Mouse (Mus musculus) thymus, adult 2 months (tissue): ENCODE results near the gene Tacc3. TPM values are rescaled to one million over a fixed set of nuclear protein-coding genes. Genes with fewer than 3 reads are reported as not detected.
A peak's percentile ranks its signal among the peaks of the same experiment; 100 is the strongest.

ENCODE experiments used
- DNase-seq: peaks from one replicate; pipeline ENCODE4 v3.0.0; 2021
- H3K27ac ChIP-seq: fragments of 200-500 bp; 2 replicates; pipeline ENCODE4 v1.5.1; 2012; ENCODE audit warnings: low read length, control low read depth; ENCODE audit not compliant: control insufficient read depth, insufficient read depth
- H3K27me3 ChIP-seq: fragments of 200-500 bp; 2 replicates; pipeline ENCODE4 v1.6.1; 2012; ENCODE audit warnings: mild to moderate bottlenecking, low read length, moderate library complexity, mixed read lengths; ENCODE audit not compliant: control insufficient read depth, insufficient read depth
- H3K36me3 ChIP-seq: fragments of 200-500 bp; 2 replicates; pipeline ENCODE4 v1.6.1; 2012; ENCODE audit warnings: mild to moderate bottlenecking, low read length, moderate library complexity; ENCODE audit not compliant: control insufficient read depth, insufficient read depth
- H3K4me1 ChIP-seq: fragments of 200-500 bp; replicated peaks from 2 replicates; pipeline ENCODE4 v1.6.1; 2012; ENCODE audit warnings: low read length; ENCODE audit not compliant: control insufficient read depth, insufficient read depth
- H3K4me3 ChIP-seq: fragments of 200-500 bp; 2 replicates; pipeline ENCODE4 v1.5.1; 2012; ENCODE audit warnings: mild to moderate bottlenecking, low read length, control low read depth, moderate library complexity; ENCODE audit not compliant: control insufficient read depth, insufficient read depth
- CTCF ChIP-seq: fragments of 200-500 bp; IDR thresholded peaks from 2 replicates; pipeline ENCODE4 v1.5.1; 2012; ENCODE audit warnings: mild to moderate bottlenecking, control low read depth, low read length, moderate library complexity, borderline replicate concordance; ENCODE audit not compliant: control insufficient read depth, poor library complexity, insufficient read depth; ENCODE audit errors: extremely low read depth
- POLR2A ChIP-seq: fragments of 200-500 bp; IDR thresholded peaks from 2 replicates; pipeline ENCODE4 v1.6.1; 2012; ENCODE audit warnings: mild to moderate bottlenecking, low read length, control low read depth, moderate library complexity; ENCODE audit not compliant: control insufficient read depth, poor library complexity, insufficient read depth; ENCODE audit errors: extremely low read depth
- WGBS: fragments of 180-500 bp; shearing (Covaris S2); methylation state at CpG from one replicate; pipeline ENCODE4 v1.1.7; 2018; 5-methylcytosine and 5-hydroxymethylcytosine counted together
- polyA plus RNA-seq: library from polyadenylated mRNA; depleted of rRNA; stranded (reverse); fragments of >200 nt; gene quantifications from 2 replicates; pipeline ENCODE4 v1.2.3, GENCODE M21; 2012

Tacc3 gene
- polyA plus RNA-seq, 1 experiment: 57.3 TPM

- no peaks in the 10 kb centered on the region for H3K4me1 ChIP-seq
- no peak overlapping the region for H3K27ac ChIP-seq
- TF ChIP-seq POLR2A: no peak
- no peak for TF ChIP-seq CTCF
- 96% methylated on average over 3 of the region's 3 CpGs for WGBS
- H3K4me3 ChIP-seq: no peak overlapping the region
- H3K27me3 ChIP-seq: no peaks in the 10 kb centered on the region
- no peak for DNase-seq
- peaks cover 33% of the 10 kb centered on the region for H3K36me3 ChIP-seq
Measured at GRCm38 (mm10) chr5:33637606-33638350, 20.1 kb upstream of the Tacc3 start.

- TF ChIP-seq POLR2A (no peak), CTCF (no peak)
- Histone ChIP-seq H3K27me3 (no peaks in the 10 kb centered on the region), H3K27ac (no peak overlapping the region), H3K4me3 (no peak overlapping the region), H3K36me3 (peaks cover 43% of the 10 kb centered on the region), H3K4me1 (no peaks in the 10 kb centered on the region)
- DNase-seq: no peak
- 90% methylated on average over 4 of the region's 4 CpGs for WGBS
Measured at GRCm38 (mm10) chr5:33638826-33639225, 19.1 kb upstream of the Tacc3 start.

GRCm38 (mm10) chr5:33640652-33641051 lies 17.3 kb upstream of the Tacc3 start:
- DNase-seq: peak; percentile 53
- Histone ChIP-seq H3K4me1 (no peaks in the 10 kb centered on the region), H3K4me3 (no peak overlapping the region), H3K36me3 (peaks cover 58% of the 10 kb centered on the region), H3K27me3 (no peaks in the 10 kb centered on the region), H3K27ac (no peak overlapping the region)
- TF ChIP-seq POLR2A (no peak), CTCF (no peak)
- 44% methylated on average over 3 of the region's 3 CpGs for WGBS

GRCm38 (mm10) chr5:33651017-33651416 lies 6.9 kb upstream of the Tacc3 start:
- Histone ChIP-seq H3K27me3 (no peaks in the 10 kb centered on the region), H3K4me1 (peaks cover 3% of the 10 kb centered on the region), H3K4me3 (no peak overlapping the region; the same call in 1 of the 2 replicates), H3K27ac (no peak overlapping the region), H3K36me3 (peaks cover 22% of the 10 kb centered on the region)
- DNase-seq: no peak
- WGBS: 18% methylated on average over 2 of the region's 2 CpGs
- TF ChIP-seq CTCF (no peak), POLR2A (no peak)

GRCm38 (mm10) chr5:33651541-33651920 lies 6.4 kb upstream of the Tacc3 start:
- H3K27ac ChIP-seq: peak overlapping the region; percentile 44
- 0% methylated on average over 11 of the region's 11 CpGs for WGBS
- TF ChIP-seq CTCF (no peak), POLR2A (no peak)
- peak overlapping the region; percentile 90 for H3K4me3 ChIP-seq
- H3K27me3 ChIP-seq: no peaks in the 10 kb centered on the region
- DNase-seq: no peak
- H3K36me3 ChIP-seq: peaks cover 17% of the 10 kb centered on the region
- peaks cover 3% of the 10 kb centered on the region for H3K4me1 ChIP-seq

GRCm38 (mm10) chr5:33651921-33652782 lies 5.8 kb upstream of the Tacc3 start, which contains the start of gene Slbp:
TSS of gene Slbp (minus strand) at chr5:33652574.
- WGBS: under 1% methylated on average over 82 of the region's 82 CpGs
- peak within 1 kb of the TSS; percentile 90 for H3K4me3 ChIP-seq
- TF ChIP-seq CTCF (0 out of 2 replicates have a peak, but pooled peaks have one; percentile 10), POLR2A (peak; percentile 91)
- DNase-seq: peak; percentile 92
- H3K36me3 ChIP-seq: peaks cover 11% of the 10 kb centered on the region
- H3K4me1 ChIP-seq: peaks cover 9% of the 10 kb centered on the region
- H3K27me3 ChIP-seq: no peaks in the 10 kb centered on the region
- H3K27ac ChIP-seq: peak within 1 kb of the TSS; percentile 44
